Mouse (Mus musculus): ENCODE measurements at regions not wholly inside any gene's neighbourhood (a gene's known extent, or its start where the extent isn't known, plus 50 kb on each side); places are given as distances from the start of the nearest gene placed in this dataset.

DNA sequence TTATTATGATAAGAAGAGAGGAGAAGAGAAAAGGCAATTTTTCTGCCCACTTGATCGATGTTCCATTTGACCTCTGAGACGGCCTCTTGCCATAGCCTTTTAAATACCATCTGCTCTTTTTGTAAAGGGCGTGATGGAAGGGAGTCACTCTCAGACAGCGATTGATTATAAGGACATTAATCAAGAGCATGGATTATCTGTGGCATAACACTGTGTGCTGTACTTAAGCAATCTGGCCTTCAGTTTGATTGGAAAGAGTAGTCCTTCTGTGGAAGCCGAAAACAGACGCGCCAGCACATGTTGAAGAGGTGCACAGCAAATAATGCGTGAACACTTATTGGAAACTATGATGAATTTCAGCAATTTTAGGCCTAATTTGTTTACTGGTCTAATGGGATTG, 685.4 kb upstream of the Robo1 start:
- no peak for DNase-seq (ENCODE audit: low spot score in 2 of 2)

DNA sequence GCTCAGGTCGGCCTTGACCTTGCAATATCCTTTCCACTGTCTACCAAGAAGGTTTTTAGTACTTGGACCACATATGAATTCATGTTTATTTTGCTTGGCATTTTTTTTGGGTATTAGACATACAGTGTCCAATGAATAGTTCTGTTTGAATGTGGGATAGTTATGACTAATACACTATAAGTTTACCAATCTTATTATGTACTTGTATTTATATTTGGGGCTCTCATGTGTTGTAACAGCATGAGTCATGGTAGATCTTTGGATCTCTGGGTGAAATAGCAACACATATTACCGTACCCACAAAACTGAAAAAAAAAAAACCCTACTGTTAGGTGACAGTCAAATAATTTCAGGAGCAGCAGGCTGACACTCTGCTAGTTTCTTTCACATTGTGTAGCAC, 667.7 kb upstream of the Robo1 start:
- DNase-seq (ENCODE audit: low spot score in 2 of 2): no peak

DNA sequence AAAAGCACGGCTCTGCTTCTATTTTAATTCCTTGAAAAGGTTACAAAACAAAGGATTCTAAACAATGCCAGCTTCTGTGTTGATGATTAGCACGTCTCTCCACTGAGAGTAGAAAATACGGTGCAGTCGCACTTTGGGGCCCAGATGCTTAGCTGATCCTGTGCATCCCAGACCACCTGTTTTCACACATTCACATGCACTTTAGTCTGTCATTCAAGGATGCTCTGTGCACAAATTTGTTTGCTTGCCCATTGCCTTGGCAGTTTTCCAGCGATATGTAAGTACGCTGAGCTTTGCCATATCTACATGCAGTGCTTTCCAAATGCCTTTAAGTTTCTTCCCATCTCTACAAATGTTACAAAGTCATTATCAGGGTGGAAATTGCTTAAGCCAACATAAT, 664.9 kb upstream of the Robo1 start:
- DNase-seq (ENCODE audit: low spot score in 2 of 2): peak in 1 of 2 experiments; percentile 23

DNA sequence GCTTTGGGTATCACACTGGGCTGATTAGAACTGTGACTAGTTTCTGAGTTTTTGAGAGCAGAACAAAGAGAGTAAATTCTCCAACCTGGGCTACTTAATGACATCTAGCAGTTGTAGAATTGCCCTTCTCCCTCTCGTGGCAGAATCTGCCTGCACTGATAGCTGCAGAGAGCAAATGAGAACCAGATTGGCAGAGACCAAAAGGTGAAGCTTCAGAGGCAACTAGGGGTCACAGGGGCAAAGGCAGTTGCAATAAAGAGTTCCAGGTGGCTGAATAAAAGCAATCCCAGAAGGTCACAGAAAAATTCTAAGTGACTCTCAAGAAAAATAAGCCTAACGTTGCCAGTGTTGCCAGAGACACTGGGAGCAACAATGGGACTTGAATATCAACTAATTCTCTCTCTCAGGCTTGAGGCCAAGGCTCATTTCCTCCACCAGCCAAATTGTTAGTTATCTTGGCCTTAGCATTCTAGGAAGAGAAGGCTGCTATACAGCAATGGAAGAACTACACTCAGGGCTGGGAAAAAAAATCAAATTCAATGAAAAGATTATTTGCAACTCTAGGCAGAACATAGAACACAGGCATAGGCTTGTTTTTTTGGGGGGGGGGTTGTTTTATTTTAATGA, 629.9 kb upstream of the Robo1 start:
- peak; percentile 18 to 19 for DNase-seq (ENCODE audit: low spot score in 2 of 2)

DNA sequence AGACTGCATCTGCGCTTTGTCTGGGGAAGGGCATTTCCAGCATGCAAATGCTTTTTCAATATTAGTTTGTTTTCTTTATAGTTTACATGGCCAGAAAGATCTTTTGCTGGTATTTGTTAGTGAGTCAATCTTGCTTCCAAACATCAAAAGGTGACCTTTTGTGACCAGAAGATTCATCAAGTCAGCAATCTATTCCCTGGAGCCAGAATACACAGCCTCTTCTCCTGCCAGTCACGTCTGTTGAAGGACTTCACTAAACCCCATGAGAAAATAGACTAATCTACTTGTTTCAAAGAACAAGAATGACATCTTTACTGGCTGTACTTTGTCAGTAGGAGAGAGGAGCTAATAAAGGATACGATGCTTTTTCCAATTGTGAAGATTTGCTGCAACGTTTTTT, 614.6 kb upstream of the Robo1 start:
- DNase-seq (ENCODE audit: low spot score in 2 of 2): no peak

DNA sequence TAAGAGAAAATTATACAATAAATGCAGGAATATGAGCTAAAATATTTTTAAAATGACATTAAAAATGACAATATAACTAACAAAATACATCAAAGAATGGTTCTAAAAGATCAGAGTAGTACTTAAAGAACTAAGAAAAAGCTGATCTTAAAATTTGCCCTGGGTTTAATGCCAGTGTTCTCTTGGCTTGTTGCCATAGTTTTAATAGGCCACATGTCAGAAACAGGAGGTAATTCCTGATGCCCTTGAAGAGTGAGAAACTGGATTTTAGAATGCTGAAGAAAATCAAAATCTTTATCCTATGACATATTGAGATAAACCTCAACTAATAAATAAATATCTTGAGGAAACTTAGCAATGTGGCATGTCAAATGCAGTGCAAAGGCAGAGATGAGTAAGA, 602.3 kb upstream of the Robo1 start:
- DNase-seq (ENCODE audit: low spot score in 2 of 2): no peak

DNA sequence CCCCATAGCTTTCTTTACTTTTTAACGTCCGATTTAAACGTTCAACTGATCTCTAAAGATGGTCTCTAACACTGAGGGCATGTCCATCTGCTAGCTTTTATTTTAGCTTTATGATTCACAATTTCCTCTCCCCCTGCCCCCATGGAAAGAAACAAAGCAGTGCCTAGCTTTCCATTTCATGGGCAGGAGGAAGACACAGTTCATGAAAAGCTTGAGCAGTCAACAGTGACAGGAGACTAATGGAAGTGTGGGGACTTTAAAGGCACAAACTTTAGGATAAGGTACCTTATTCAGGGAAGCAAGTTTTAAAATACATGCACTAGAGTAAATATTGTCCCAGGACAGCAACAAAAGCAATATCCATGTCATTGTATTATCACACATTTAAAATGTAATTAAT, 598.4 kb upstream of the Robo1 start:
- DNase-seq (ENCODE audit: low spot score in 2 of 2): no peak

DNA sequence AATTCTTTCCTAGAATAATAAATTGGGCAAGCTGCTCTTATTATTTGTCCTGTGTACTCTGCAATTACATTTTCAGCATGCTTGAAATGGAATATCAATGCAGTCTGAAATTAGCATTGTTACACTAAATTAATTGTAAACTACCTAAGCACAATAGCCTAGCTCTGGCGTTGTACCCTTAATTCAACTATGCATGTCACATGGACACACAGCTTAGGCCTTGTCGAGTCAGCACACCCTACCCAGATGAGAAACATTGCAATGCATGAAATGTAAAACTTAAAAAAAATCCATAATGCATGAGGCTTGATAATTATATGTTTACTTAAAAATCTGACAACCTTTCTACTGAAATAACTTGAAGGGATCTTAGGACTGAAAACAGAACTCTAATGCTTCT, 596.2 kb upstream of the Robo1 start:
- no peak for DNase-seq (ENCODE audit: low spot score in 2 of 2)

DNA sequence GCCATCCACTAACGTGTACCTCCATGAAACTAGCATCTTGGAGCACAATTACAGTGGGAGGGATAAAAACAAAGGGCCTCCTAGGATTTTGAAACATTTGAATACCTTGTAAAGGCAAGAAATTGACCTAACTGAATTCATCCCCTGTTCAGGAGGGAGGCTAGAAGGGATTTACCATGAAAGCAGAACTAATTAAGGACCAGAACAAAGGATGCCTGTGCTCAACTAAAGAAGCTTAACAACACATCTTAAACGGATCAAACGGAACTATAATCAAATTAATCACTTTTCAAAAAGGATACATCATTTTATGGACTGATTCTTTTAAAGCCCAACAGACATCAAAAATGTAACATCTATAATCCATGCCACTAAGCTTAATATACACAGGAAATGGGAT, 590.9 kb upstream of the Robo1 start:
- DNase-seq (ENCODE audit: low spot score in 2 of 2): no peak

DNA sequence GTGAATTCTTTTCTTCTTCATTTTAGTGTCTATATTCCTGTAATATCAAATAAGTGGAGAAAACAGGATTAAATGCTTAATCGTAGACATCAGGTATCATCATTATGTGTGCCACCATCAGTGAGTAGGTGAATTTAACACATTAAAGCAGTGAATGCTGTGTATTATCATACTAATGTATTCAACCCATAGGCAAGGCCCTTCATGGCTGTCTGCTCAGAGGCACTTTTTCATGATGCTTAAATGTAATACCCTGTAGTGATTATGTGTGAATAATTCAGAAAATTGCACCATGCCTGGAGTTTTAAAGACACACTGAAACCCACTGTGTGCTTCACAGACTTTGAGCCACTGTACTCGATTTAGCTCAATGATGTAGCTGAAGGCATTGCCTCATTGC, 583.2 kb upstream of the Robo1 start:
- no peak for DNase-seq (ENCODE audit: low spot score in 2 of 2)

DNA sequence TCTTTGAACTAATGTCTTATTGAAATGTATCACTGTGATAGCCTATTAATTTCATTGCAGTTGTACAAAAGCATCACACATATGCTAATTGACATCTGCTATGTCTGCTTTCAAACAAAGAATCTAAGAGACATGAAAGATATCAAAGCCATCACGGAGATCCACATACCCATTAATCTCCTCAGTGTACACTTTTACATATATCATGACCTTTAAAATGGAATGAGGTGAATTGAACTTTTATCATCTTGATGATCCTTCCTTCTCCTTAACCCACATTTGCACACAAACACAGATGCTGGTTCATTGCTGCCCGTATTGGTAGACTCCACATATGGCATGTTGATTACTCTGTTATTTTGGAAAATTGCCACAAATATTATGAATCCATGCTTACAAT, 570.2 kb upstream of the Robo1 start:
- no peak for DNase-seq (ENCODE audit: low spot score in 2 of 2)

DNA sequence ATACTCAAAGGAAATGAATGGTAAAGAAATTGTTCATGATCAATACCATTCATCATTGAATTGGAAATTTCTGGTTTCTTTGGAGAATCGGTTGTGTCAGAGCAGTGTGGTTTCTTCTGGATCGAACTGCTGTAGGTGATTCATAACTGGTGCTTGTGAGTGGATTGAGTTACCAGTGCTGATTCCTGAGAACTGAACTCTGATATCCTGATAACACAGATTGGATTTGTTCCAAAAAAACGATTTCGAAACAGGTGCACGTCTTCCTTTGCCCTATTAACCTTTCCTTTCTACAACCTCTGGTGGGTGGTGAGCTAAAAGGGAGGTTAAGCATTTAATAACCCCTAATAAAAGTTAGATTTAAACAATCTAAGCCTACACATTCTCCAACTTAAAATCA, 569.0 kb upstream of the Robo1 start:
- DNase-seq (ENCODE audit: low spot score in 2 of 2): no peak

DNA sequence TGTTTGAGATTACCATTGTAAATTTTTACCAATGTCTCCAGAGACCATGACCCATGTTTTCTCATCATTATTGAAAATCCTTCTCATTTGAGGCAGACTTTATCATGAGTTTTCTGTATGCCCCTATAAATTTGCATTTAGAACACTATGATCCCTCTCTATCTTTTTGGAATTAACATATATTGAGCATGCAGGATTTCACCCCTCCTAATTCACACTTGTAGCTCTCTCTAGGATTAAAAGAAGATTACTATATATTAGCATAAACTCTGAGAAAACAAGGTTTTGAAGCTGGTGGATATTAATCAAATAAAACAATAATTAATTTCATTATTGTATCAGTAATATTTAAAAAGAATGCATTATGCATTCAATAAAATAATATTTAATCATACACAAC, 527.2 kb upstream of the Robo1 start:
- DNase-seq (ENCODE audit: low spot score in 2 of 2): no peak

DNA sequence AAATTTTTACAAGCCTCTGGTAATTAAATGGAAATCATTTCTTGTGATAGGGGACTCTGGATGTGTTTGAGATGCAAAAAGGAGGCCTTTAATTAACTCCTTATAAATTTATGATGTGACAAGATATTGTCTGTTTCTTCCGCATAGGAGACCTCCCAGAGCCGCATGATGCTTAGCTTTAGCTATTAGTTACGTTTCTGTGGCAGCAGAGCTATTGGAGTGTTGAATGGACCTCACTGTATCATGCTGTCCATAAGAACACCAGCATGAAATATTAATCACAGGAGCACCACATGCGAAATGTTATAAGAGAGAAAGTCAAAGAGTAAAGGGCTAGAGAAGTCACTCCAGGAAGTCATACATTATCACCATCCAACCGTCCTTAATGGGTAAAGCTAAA, 495.3 kb upstream of the Robo1 start:
- no peak for DNase-seq (ENCODE audit: low spot score in 2 of 2)

DNA sequence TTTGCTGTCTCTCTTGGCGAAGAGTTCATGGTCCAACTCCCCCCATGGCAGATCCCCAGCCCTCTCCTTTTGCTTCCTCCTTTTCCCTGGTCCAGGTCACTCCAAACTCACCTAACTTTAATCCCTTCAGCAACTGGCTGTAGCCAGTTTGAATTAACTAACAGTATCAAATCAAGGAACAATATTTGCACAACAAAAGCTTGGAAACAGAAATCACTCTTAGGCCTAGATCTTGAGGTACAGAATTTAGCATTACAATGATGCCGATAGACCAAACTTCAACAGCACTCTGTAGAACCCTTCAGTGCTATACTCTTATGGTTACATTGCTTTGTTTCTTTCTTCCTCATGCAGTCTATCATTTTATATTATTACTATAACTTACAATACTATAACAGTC, 472.8 kb upstream of the Robo1 start:
- DNase-seq (ENCODE audit: low spot score in 2 of 2): no peak

DNA sequence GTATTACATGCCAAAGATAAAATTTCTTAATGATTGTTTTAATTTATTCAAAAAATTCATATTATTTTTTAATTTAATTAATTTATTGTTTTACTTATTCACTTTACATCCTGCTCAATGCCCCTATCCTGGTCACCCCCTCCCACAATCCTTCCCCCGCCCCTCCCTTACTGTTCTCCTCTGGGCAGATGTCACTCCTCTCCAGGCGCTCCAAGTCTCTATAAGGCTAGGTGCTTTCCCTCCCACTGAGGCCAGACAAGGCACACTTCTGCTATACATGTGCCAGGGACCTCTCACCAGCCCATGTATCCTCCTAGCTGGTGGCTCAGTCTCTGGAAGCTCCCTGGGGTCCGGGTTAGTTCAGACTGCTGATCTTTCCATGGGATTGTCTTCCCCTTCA, 458.0 kb upstream of the Robo1 start:
- no peak for DNase-seq (ENCODE audit: low spot score in 2 of 2)

DNA sequence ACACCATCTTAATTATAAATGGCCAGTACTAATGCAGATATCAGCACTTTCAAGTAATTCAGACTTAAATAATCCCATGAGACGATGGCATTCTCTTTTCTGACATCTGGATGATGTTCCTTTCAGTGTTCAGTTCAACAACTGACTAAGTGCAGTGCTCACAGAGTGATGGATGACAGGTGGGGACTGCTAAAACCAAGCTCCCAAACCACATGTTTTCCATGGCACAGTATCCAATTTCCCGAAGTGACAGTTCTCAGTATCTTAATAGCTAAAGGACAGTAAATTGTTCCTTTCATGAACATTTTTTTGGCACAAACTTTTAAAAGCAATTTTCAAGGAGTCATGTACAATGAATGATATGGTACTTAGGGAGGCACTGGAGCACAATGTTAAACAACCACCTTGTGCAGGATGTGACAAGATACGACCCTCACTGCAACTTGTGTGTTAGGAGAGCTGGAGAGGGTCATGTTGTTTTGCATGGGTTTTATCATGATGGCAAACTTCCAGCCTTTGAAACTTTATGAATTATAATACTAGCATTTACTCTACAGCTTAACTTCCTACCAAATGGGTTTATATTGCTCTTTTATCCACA, 456.4 kb upstream of the Robo1 start:
- no peak for DNase-seq (ENCODE audit: low spot score in 2 of 2)

DNA sequence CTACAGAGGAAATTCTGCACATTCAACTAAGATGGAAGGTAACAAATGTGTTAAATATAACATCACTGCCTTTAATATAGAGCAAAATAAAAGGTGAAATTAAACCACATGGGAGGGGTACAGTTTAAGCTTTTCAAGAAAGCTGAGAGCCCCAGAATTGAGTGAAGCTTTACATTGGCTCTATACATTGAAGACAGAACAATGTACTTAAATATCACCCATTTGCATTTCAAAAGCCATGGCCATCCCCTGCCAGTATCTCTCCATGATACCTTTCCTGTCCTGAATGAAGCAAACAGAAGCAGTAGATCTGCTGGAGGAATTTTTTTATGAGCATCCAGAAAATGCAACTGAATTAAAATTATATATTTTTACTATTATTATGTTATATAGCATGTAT, 450.2 kb upstream of the Robo1 start:
- DNase-seq (ENCODE audit: low spot score in 2 of 2): no peak

DNA sequence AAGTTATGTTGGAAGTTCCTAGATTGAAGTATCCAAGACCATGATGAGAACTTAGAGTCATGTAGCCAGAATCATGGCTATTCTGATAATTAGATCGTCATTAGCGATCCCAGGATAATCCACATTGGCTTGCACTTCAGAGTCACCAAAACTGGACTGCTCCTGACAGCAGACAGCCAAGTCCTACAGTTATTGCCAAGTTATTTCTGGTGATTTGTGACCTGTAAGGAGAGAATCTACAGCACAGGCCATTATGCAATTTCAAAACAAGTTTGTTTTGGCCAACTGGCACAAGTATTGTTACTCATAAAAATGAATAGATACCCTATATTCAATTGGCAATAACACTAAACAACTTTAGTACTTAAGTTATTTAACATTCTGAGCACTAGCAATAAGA, 447.9 kb upstream of the Robo1 start:
- DNase-seq (ENCODE audit: low spot score in 2 of 2): no peak

DNA sequence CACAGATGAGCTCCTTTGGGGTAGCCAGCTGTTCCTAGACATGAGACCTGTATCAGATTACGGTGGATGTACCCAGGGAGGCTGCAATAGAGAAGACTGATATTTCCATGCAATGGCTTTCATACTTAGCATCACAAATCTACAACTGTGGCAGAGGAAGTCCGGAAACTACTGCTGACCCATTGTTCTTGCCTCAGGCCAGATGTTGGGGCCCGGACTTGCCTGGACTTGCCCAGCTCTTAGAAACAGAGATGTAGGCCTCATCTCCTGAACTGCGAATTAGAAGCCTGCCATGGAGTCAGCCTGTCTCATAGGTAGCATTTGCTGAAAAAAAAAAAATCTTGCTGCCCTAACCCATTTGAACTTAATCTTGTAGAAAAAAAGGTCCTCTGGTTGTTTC, 422.4 kb upstream of the Robo1 start:
- DNase-seq (ENCODE audit: low spot score in 2 of 2): no peak

DNA sequence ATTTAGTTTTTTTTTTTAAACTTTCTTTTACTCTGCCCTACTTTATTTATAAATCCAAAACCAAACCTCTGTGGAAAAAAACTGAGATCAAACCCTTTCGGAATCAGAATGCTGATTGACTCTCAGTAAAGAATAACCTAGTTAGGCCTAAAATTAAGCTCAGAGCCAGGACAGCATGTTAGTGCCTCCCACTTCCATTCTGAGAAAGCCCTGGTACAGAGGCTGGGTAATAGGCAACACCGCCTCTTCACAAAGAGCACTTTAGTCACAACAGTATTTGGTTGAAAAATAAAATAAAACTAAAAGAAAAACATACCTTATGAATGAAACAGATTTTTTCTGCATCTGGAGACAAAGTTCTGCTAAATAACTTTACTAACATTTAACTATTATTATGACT, 418.4 kb upstream of the Robo1 start:
- no peak for DNase-seq (ENCODE audit: low spot score in 2 of 2)

DNA sequence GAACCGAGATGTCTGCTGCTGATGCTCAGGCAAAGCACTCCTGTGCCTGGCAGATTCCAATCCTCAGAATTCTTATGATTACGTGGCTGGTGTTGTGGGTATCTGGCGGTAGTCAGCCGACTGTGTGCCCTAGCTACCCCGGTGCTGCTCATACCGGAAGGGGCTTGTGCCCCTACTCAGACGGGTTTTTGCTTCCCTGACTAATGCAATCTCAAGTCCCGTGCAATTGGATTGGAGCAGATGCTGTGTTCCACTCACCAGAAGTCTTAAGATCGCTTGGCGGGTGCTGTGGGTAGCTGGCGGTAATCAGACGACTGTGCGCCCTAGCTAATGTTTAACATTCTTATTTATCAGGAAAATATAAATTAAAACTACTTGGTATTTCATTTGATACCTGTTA, 385.0 kb upstream of the Robo1 start:
- DNase-seq (ENCODE audit: low spot score in 2 of 2): no peak

DNA sequence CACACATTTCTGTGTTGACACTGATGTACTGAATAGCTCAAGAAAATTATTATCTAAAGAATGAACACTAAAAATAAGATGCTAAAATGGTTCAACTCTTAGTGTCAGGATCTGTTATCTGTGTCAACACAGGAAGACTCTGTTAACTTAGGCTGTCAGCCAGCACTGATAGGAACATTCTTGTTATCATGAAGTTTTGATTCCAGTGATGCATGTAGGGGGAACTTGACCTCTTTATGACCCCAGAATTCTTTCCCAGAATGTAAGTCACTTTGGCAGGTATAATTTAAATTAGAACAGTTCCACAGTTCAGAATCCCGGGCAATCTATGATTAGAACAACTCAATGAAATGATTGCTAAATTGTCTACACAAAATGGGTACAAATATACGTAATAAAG, 363.9 kb upstream of the Robo1 start:
- no peak for DNase-seq (ENCODE audit: low spot score in 2 of 2)

DNA sequence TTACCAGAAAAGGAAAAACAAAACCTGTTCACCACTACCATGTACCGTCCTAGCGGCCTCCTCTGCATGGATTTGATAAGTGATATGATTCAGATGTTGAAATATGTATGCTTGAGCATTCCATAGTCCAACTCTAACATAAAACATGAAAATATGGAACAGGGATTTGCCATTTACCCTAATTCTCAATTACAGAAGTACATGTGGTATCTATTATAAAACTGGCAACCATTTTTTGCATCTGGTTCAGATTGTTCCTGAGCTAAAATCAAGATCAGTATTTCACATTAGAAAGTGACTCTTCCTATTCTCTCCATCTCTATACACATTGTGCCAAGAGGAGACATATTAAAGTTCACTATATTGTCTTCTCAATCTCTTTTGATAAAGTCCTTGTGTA, 363.3 kb upstream of the Robo1 start:
- DNase-seq (ENCODE audit: low spot score in 2 of 2): no peak
